Mouse (Mus musculus): ENCODE measurements around the gene Spata17.

GRCm38 (mm10) chr1:187118108-187118507, 97.2 kb downstream of the Spata17 start:
- TF ChIP-seq POLR2A (IDR thresholded peaks at IDR 0.05; ENCODE audit: borderline replicate concordance, extremely low read depth, low read depth, low read length) (no peak), CTCF (IDR thresholded peaks at IDR 0.05; ENCODE audit: insufficient read depth, low read length) (no peak)

Measured in lung, adult 2 months (tissue).